Mouse (Mus musculus): Measurements from ENCODE around the gene Lax1. TPM values are rescaled to one million over a fixed set of nuclear protein-coding genes. Genes with fewer than 3 reads are reported as not detected.

Gene Lax1
- polyA plus RNA-seq (2014; fragmentation: Nextera tagmentation; extraction: Ambion mirVana) = 0.44 and 0.45 TPM in 2 replicates

- Histone ChIP-seq H3K9me3 (ENCODE audit: control insufficient read depth, low read length) (no peaks in the 10 kb centered on the region), H3K4me3 (ENCODE audit: control insufficient read depth in 1 of 2, insufficient read depth in 1 of 2, low read depth in 1 of 2, low read length in 2 of 2) (no peak within 1 kb of the TSS), H3K4me1 (ENCODE audit: control insufficient read depth in 2 of 2, insufficient read depth in 2 of 2, low read length in 2 of 2) (peaks cover 17 to 19% of the 10 kb centered on the region in 2 experiments), H3K27me3 (ENCODE audit: control insufficient read depth, insufficient read depth, low read length) (no peaks in the 10 kb centered on the region), H3K27ac (replicated peaks in 1 of 2; ENCODE audit: control insufficient read depth in 1 of 2, insufficient read depth in 1 of 2, low read depth in 2 of 2, low read length in 2 of 2) (no peak within 1 kb of the TSS), H3K36me3 (ENCODE audit: control insufficient read depth, insufficient read depth, low read length) (no peaks in the 10 kb centered on the region), H3K9ac (ENCODE audit: low read length) (no peak within 1 kb of the TSS), H3K4me2 (ENCODE audit: low read length) (no peak within 1 kb of the TSS)
- 28% methylated on average over 6 of the region's 6 CpGs for WGBS
- no peak for ATAC-seq (ENCODE audit: insufficient number of reproducible peaks, insufficient read depth, low FRiP score, low read depth)
Observed at GRCm38 (mm10) chr1:133689897-133690296, at the start of gene Lax1. Gene Lax1 (minus strand): TSS chr1:133690108.

- Histone ChIP-seq H3K4me3 (ENCODE audit: control insufficient read depth in 1 of 2, insufficient read depth in 1 of 2, low read depth in 1 of 2, low read length in 2 of 2) (no peak overlapping the region), H3K27me3 (ENCODE audit: control insufficient read depth, insufficient read depth, low read length) (no peaks in the 10 kb centered on the region), H3K9me3 (ENCODE audit: control insufficient read depth, low read length) (no peaks in the 10 kb centered on the region), H3K27ac (replicated peaks in 1 of 2; ENCODE audit: control insufficient read depth in 1 of 2, insufficient read depth in 1 of 2, low read depth in 2 of 2, low read length in 2 of 2) (no peak overlapping the region), H3K4me1 (ENCODE audit: control insufficient read depth in 2 of 2, insufficient read depth in 2 of 2, low read length in 2 of 2) (peaks cover 0 to 2% of the 10 kb centered on the region in 2 experiments; a peak in 1 of 4 replicates), H3K36me3 (ENCODE audit: control insufficient read depth, insufficient read depth, low read length) (peaks cover 58% of the 10 kb centered on the region), H3K9ac (ENCODE audit: low read length) (no peak overlapping the region), H3K4me2 (ENCODE audit: low read length) (no peak overlapping the region)
- ATAC-seq (ENCODE audit: insufficient number of reproducible peaks, insufficient read depth, low FRiP score, low read depth) = no peak
- 67% methylated on average over 7 of the region's 7 CpGs for WGBS
Observed at GRCm38 (mm10) chr1:133736664-133737063, 46.8 kb upstream of the Lax1 start.

- peak overlapping the region in 1 of 2 experiments; percentile 15; a peak in 1 of 4 replicates for H3K4me3 ChIP-seq (ENCODE audit: control insufficient read depth in 1 of 2, insufficient read depth in 1 of 2, low read depth in 1 of 2, low read length in 2 of 2)
- peaks cover 64% of the 10 kb centered on the region for H3K36me3 ChIP-seq (ENCODE audit: control insufficient read depth, insufficient read depth, low read length)
- no peaks in the 10 kb centered on the region for H3K9me3 ChIP-seq (ENCODE audit: control insufficient read depth, low read length)
- no peaks in the 10 kb centered on the region for H3K27me3 ChIP-seq (ENCODE audit: control insufficient read depth, insufficient read depth, low read length)
- no peak overlapping the region for H3K27ac ChIP-seq (replicated peaks in 1 of 2; ENCODE audit: control insufficient read depth in 1 of 2, insufficient read depth in 1 of 2, low read depth in 2 of 2, low read length in 2 of 2)
- peak overlapping the region; percentile 57; the same call in 1 of the 2 replicates for H3K9ac ChIP-seq (ENCODE audit: low read length)
- no peak for ATAC-seq (ENCODE audit: insufficient number of reproducible peaks, insufficient read depth, low FRiP score, low read depth)
- WGBS = 26% methylated on average over 17 of the region's 17 CpGs
- peaks cover 0 to 2% of the 10 kb centered on the region in 2 experiments; a peak in 1 of 4 replicates for H3K4me1 ChIP-seq (ENCODE audit: control insufficient read depth in 2 of 2, insufficient read depth in 2 of 2, low read length in 2 of 2)
- peak overlapping the region; percentile 50 for H3K4me2 ChIP-seq (ENCODE audit: low read length)
Observed at GRCm38 (mm10) chr1:133735995-133736652, 46.2 kb upstream of the Lax1 start.

GRCm38 (mm10) chr1:133732814-133733213, 42.9 kb upstream of the Lax1 start:
- ATAC-seq (ENCODE audit: insufficient number of reproducible peaks, insufficient read depth, low FRiP score, low read depth) = no peak
- Histone ChIP-seq H3K4me2 (ENCODE audit: low read length) (no peak overlapping the region), H3K9me3 (ENCODE audit: control insufficient read depth, low read length) (no peaks in the 10 kb centered on the region), H3K27ac (replicated peaks in 1 of 2; ENCODE audit: control insufficient read depth in 1 of 2, insufficient read depth in 1 of 2, low read depth in 2 of 2, low read length in 2 of 2) (no peak overlapping the region), H3K36me3 (ENCODE audit: control insufficient read depth, insufficient read depth, low read length) (peaks cover 80% of the 10 kb centered on the region), H3K4me3 (ENCODE audit: control insufficient read depth in 1 of 2, insufficient read depth in 1 of 2, low read depth in 1 of 2, low read length in 2 of 2) (no peak overlapping the region), H3K4me1 (ENCODE audit: control insufficient read depth in 2 of 2, insufficient read depth in 2 of 2, low read length in 2 of 2) (peaks cover 0 to 2% of the 10 kb centered on the region in 2 experiments; a peak in 1 of 4 replicates), H3K27me3 (ENCODE audit: control insufficient read depth, insufficient read depth, low read length) (no peaks in the 10 kb centered on the region), H3K9ac (ENCODE audit: low read length) (no peak overlapping the region)
- 73% methylated on average over 11 of the region's 11 CpGs for WGBS

GRCm38 (mm10) chr1:133728339-133728738, 38.4 kb upstream of the Lax1 start:
- Histone ChIP-seq H3K9me3 (ENCODE audit: control insufficient read depth, low read length) (no peaks in the 10 kb centered on the region), H3K36me3 (ENCODE audit: control insufficient read depth, insufficient read depth, low read length) (peaks cover 84% of the 10 kb centered on the region), H3K27ac (replicated peaks in 1 of 2; ENCODE audit: control insufficient read depth in 1 of 2, insufficient read depth in 1 of 2, low read depth in 2 of 2, low read length in 2 of 2) (no peak overlapping the region), H3K4me1 (ENCODE audit: control insufficient read depth in 2 of 2, insufficient read depth in 2 of 2, low read length in 2 of 2) (no peaks in the 10 kb centered on the region), H3K27me3 (ENCODE audit: control insufficient read depth, insufficient read depth, low read length) (no peaks in the 10 kb centered on the region), H3K4me3 (ENCODE audit: control insufficient read depth in 1 of 2, insufficient read depth in 1 of 2, low read depth in 1 of 2, low read length in 2 of 2) (no peak overlapping the region), H3K9ac (ENCODE audit: low read length) (no peak overlapping the region), H3K4me2 (ENCODE audit: low read length) (no peak overlapping the region)
- WGBS = 71% methylated on average over 7 of the region's 7 CpGs
- ATAC-seq (ENCODE audit: insufficient number of reproducible peaks, insufficient read depth, low FRiP score, low read depth) = no peak

GRCm38 (mm10) chr1:133720342-133720741, 30.4 kb upstream of the Lax1 start:
- WGBS = 90% methylated on average over 7 of the region's 7 CpGs
- H3K36me3 ChIP-seq (ENCODE audit: control insufficient read depth, insufficient read depth, low read length) = peaks cover 52% of the 10 kb centered on the region

GRCm38 (mm10) chr1:133718786-133719185, 28.9 kb upstream of the Lax1 start:
- Histone ChIP-seq H3K9me3 (ENCODE audit: control insufficient read depth, low read length) (no peaks in the 10 kb centered on the region), H3K9ac (ENCODE audit: low read length) (no peak overlapping the region), H3K27ac (replicated peaks in 1 of 2; ENCODE audit: control insufficient read depth in 1 of 2, insufficient read depth in 1 of 2, low read depth in 2 of 2, low read length in 2 of 2) (no peak overlapping the region), H3K4me3 (ENCODE audit: control insufficient read depth in 1 of 2, insufficient read depth in 1 of 2, low read depth in 1 of 2, low read length in 2 of 2) (no peak overlapping the region), H3K4me2 (ENCODE audit: low read length) (no peak overlapping the region), H3K36me3 (ENCODE audit: control insufficient read depth, insufficient read depth, low read length) (peaks cover 51% of the 10 kb centered on the region), H3K4me1 (ENCODE audit: control insufficient read depth in 2 of 2, insufficient read depth in 2 of 2, low read length in 2 of 2) (peaks cover 3 to 5% of the 10 kb centered on the region in 2 experiments; a peak in 2 of 4 replicates), H3K27me3 (ENCODE audit: control insufficient read depth, insufficient read depth, low read length) (no peaks in the 10 kb centered on the region)
- 85% methylated on average over 8 of the region's 8 CpGs for WGBS
- ATAC-seq (ENCODE audit: insufficient number of reproducible peaks, insufficient read depth, low FRiP score, low read depth) = no peak

More at GRCm38 (mm10) chr1:133720342-133720741, 30.4 kb upstream of the Lax1 start:
- Histone ChIP-seq H3K4me3 (ENCODE audit: control insufficient read depth in 1 of 2, insufficient read depth in 1 of 2, low read depth in 1 of 2, low read length in 2 of 2) (no peak overlapping the region), H3K4me1 (ENCODE audit: control insufficient read depth in 2 of 2, insufficient read depth in 2 of 2, low read length in 2 of 2) (peaks cover 0 to 5% of the 10 kb centered on the region in 2 experiments; a peak in 1 of 4 replicates), H3K9me3 (ENCODE audit: control insufficient read depth, low read length) (no peaks in the 10 kb centered on the region), H3K27ac (replicated peaks in 1 of 2; ENCODE audit: control insufficient read depth in 1 of 2, insufficient read depth in 1 of 2, low read depth in 2 of 2, low read length in 2 of 2) (no peak overlapping the region), H3K4me2 (ENCODE audit: low read length) (no peak overlapping the region), H3K27me3 (ENCODE audit: control insufficient read depth, insufficient read depth, low read length) (no peaks in the 10 kb centered on the region), H3K9ac (ENCODE audit: low read length) (no peak overlapping the region)
- ATAC-seq (ENCODE audit: insufficient number of reproducible peaks, insufficient read depth, low FRiP score, low read depth) = no peak
